22 mouse cellular contexts compared by ENCODE assay signal in genomic region chrX:169396825-169397224, GRCm38 (mm10).
DNase-seq lines count a peak whose midpoint lies in the region; ATAC-seq and TF ChIP-seq lines count a peak whose summit lies in the region.
"Had no signal": no experiment of that assay in that cellular context is flagged by ENCODE, and none has a peak within 500 bp of the region (broad histone marks: within the 10 kb centered on the region; RNA-seq: fewer than 3 reads in every experiment).

No protein-coding gene starts in this region.

- no peaks in the 10 kb centered on the region for H3K36me3 ChIP-seq in CH12.LX (replicated peaks in 1 of 2; ENCODE audit: control insufficient read depth in 1 of 2, insufficient read depth in 1 of 2, low read length in 1 of 2)
- H3K36me3 ChIP-seq: embryonic facial prominence, embryonic 13.5 days; embryonic facial prominence, embryonic 15.5 days; forebrain, embryonic 15.5 days had no signal

- no peak overlapping the region for H3K4me2 ChIP-seq in CH12.LX (ENCODE audit: insufficient read depth, low read depth, poor library complexity, severe bottlenecking)
- H3K4me2 ChIP-seq: embryonic facial prominence, embryonic 13.5 days; embryonic facial prominence, embryonic 15.5 days; forebrain, embryonic 13.5 days; forebrain, embryonic 15.5 days had no signal

- TF ChIP-seq POLR2A in CH12.LX (IDR thresholded peaks at IDR 0.05; ENCODE audit: low read depth, low read length) = no peak
- TF ChIP-seq POLR2A in embryonic fibroblast, embryonic 13.5 days (IDR thresholded peaks at IDR 0.05; ENCODE audit: low read depth, low read length) = no peak

- H3K4me3 ChIP-seq in CH12.LX (replicated peaks in 1 of 3; ENCODE audit: low read depth in 2 of 3, low read length in 2 of 3, poor library complexity in 1 of 3) = no peak overlapping the region
- H3K4me3 ChIP-seq in embryonic fibroblast, embryonic 13.5 days (ENCODE audit: insufficient read depth, low read length) = no peak overlapping the region
- H3K4me3 ChIP-seq: embryonic facial prominence, embryonic 13.5 days; embryonic facial prominence, embryonic 15.5 days; forebrain, embryonic 13.5 days; forebrain, embryonic 15.5 days had no signal

- dilution Hi-C loops in CH12.LX (cut with MboI; ENCODE audit: extremely low pct_ligation_motif_present, extremely low pct_unique_long_range_greater_than_20kb, low sequenced_read_pairs) = no loop called here

- in situ Hi-C loops in CH12.LX (cut with MboI; ENCODE audit: low pct_ligation_motif_present, low pct_unique_long_range_greater_than_20kb, low sequenced_read_pairs) = no loop called here

- peak; percentile 47; the same call in 1 of the 2 replicates for ATAC-seq in megakaryocyte, adult 5-6 weeks (ENCODE audit: poor library complexity, severe bottlenecking)
- ATAC-seq: CD4-positive, CD25-positive, alpha-beta regulatory T cell, adult 4 months; forebrain, embryonic 13.5 days; forebrain, embryonic 15.5 days; forebrain, postnatal 0 days had no signal

- TF ChIP-seq RAD21 in CH12.LX (IDR thresholded peaks at IDR 0.05; ENCODE audit: low read depth, low read length) = no peak

- no peaks in the 10 kb centered on the region for H3K9me3 ChIP-seq in CH12.LX (replicated peaks; ENCODE audit: low read length)
- H3K9me3 ChIP-seq: embryonic facial prominence, embryonic 13.5 days; embryonic facial prominence, embryonic 15.5 days; forebrain, embryonic 13.5 days; forebrain, embryonic 15.5 days had no signal

- no peaks in the 10 kb centered on the region for H3K79me2 ChIP-seq in CH12.LX (replicated peaks; ENCODE audit: control insufficient read depth, extremely low read depth, insufficient read depth, poor library complexity, severe bottlenecking)

- no peak overlapping the region for H3K27ac ChIP-seq in CH12.LX (ENCODE audit: insufficient read depth, low read depth)
- H3K27ac ChIP-seq in embryonic fibroblast, embryonic 13.5 days (ENCODE audit: insufficient read depth, low read length) = peak overlapping the region; percentile 52; the same call in 1 of the 2 replicates
- H3K27ac ChIP-seq: embryonic facial prominence, embryonic 13.5 days; embryonic facial prominence, embryonic 15.5 days; forebrain, embryonic 13.5 days; forebrain, embryonic 15.5 days had no signal

- DNase-seq in CH12.LX (ENCODE audit: extremely low read depth) = peak; percentile 58
- DNase-seq in gastrocnemius, adult 8-10 months (ENCODE audit: low spot score in 2 of 2) = no peak
- DNase-seq in adrenal gland, postnatal 10 days = no peak
- DNase-seq in adrenal gland, adult (ENCODE audit: inconsistent age in 2 of 2, low spot score in 1 of 2) = no peak
- DNase-seq in left cerebral cortex, postnatal 10 days (ENCODE audit: extremely low spot score in 1 of 2, low spot score in 2 of 2) = no peak
- DNase-seq: adrenal gland, adult 8-10 months; adrenal gland, postnatal 25 days; B cell, adult 2 months; cerebellum, adult 11 months; cerebellum, adult 2 months; cerebellum, adult 9-10 months; cerebellum, postnatal 10 days; cerebellum, postnatal 25 days; embryo, embryonic 11 days; forebrain, postnatal 0 days had no signal

- no peak for TF ChIP-seq CTCF in CH12.LX (conservative IDR thresholded peaks at IDR 0.05 in 1 of 2, IDR thresholded peaks at IDR 0.05 in 1 of 2; ENCODE audit: low read depth in 2 of 2, low read length in 2 of 2)
- TF ChIP-seq CTCF in embryonic fibroblast, embryonic 13.5 days (IDR thresholded peaks at IDR 0.05; ENCODE audit: borderline replicate concordance, insufficient read depth, low read length) = no peak

- H3K4me1 ChIP-seq in CH12.LX (ENCODE audit: control insufficient read depth in 1 of 2, insufficient read depth in 2 of 2) = peaks cover 3 to 13% of the 10 kb centered on the region in 2 experiments; a peak in 3 of 4 replicates
- no peaks in the 10 kb centered on the region for H3K4me1 ChIP-seq in embryonic fibroblast, embryonic 13.5 days (ENCODE audit: control insufficient read depth, insufficient read depth, low read length)
- H3K4me1 ChIP-seq: embryonic facial prominence, embryonic 13.5 days; embryonic facial prominence, embryonic 15.5 days; forebrain, embryonic 13.5 days; forebrain, embryonic 15.5 days had no signal

- intact Hi-C loops in left cerebral cortex, postnatal 10 days (cut with DNase I) = no loop called here

- TF ChIP-seq EP300 in CH12.LX (IDR thresholded peaks at IDR 0.05; ENCODE audit: low read length) = peak; percentile 83

- no peaks in the 10 kb centered on the region for H3K27me3 ChIP-seq in CH12.LX (replicated peaks)
- H3K27me3 ChIP-seq: embryonic facial prominence, embryonic 13.5 days; embryonic facial prominence, embryonic 15.5 days; forebrain, embryonic 13.5 days; forebrain, embryonic 15.5 days had no signal

- no peak overlapping the region for H3K9ac ChIP-seq in CH12.LX (ENCODE audit: insufficient read depth, low read depth)
- H3K9ac ChIP-seq: embryonic facial prominence, embryonic 13.5 days; embryonic facial prominence, embryonic 15.5 days; forebrain, embryonic 13.5 days; forebrain, embryonic 15.5 days; forebrain, postnatal 0 days had no signal

TF ChIP-seq in CH12.LX, 34 proteins besides CTCF, POLR2A, EP300 and RAD21:
- TF ChIP-seq MEF2A (IDR thresholded peaks at IDR 0.05; ENCODE audit: borderline replicate concordance, low read depth, low read length) (0 out of 2 replicates have a peak, but pooled peaks have one; percentile 43), SMC3 (IDR thresholded peaks at IDR 0.05; ENCODE audit: low read depth, low read length) (no peak), ZNF384 (IDR thresholded peaks at IDR 0.05; ENCODE audit: low read depth, low read length) (peak; percentile 68), CHD2 (IDR thresholded peaks at IDR 0.05; ENCODE audit: low read length) (peak; percentile 50; the same call in 1 of the 2 replicates), MAZ (IDR thresholded peaks at IDR 0.05; ENCODE audit: low read depth, low read length) (no peak), ZKSCAN1 (IDR thresholded peaks at IDR 0.05; ENCODE audit: borderline replicate concordance, low read depth, low read length) (no peak), IRF4 (IDR thresholded peaks at IDR 0.05; ENCODE audit: low read depth, low read length) (peak; percentile 86), E2F4 (IDR thresholded peaks at IDR 0.05; ENCODE audit: insufficient replicate concordance, low read depth, low read length) (no peak), MAFK (IDR thresholded peaks at IDR 0.05; ENCODE audit: insufficient replicate concordance, low read length) (0 out of 2 replicates have a peak, but pooled peaks have one; percentile 23), RCOR1 (conservative IDR thresholded peaks at IDR 0.05; ENCODE audit: low read depth, low read length) (0 out of 2 replicates have a peak, but pooled peaks have one; percentile 28), JUN (IDR thresholded peaks at IDR 0.05; ENCODE audit: insufficient read depth, low read depth, low read length) (peak; percentile 5; the same call in 1 of the 2 replicates)
